Mouse (Mus musculus) adrenal gland, postnatal 25 days (tissue): ENCODE measurements around the gene Dnase1l1. TPM values are rescaled to one million over a fixed set of nuclear protein-coding genes. Genes with fewer than 3 reads are reported as not detected.

Experiments used
- DNase-seq: peaks from one replicate; pipeline ENCODE4 v3.0.0; 2021; ENCODE audit warnings: mixed read lengths
- long read RNA-seq: library from polyadenylated mRNA; stranded (forward); transcript quantifications from one replicate; pipeline ENCODE4 v2.0.0, GENCODE M21; 2021
- total RNA-seq: library from RNA; stranded (reverse); gene quantifications from 2 replicates; pipeline ENCODE4 v1.2.3, GENCODE M21; 2021

Dnase1l1 gene
- total RNA-seq = 17.8 and 20.3 TPM in 2 replicates
- long read RNA-seq, partial matches to known transcripts = 0 of 6 reads
- long read RNA-seq, other reads (novel, unspliced or antisense) = 3 of 6 reads

- peak; percentile 74 for DNase-seq
Observed at GRCm38 (mm10) chrX:74281732-74282394, at the start of gene Dnase1l1, which contains the start of gene Taz. Gene Dnase1l1, minus strand, starts transcription at chrX:74282337. Gene Taz, plus strand, starts transcription at chrX:74281912.

GRCm38 (mm10) chrX:74330166-74330930, 48.2 kb upstream of the Dnase1l1 start:
- no peak for DNase-seq

- DNase-seq = no peak
Observed at GRCm38 (mm10) chrX:74329215-74329671, 47.1 kb upstream of the Dnase1l1 start.

- DNase-seq = peak; percentile 75
Observed at GRCm38 (mm10) chrX:74328725-74329161, 46.6 kb upstream of the Dnase1l1 start, which contains the start of gene Plxna3. Gene Plxna3, plus strand, starts transcription at chrX:74329066.

GRCm38 (mm10) chrX:74312540-74313464, 30.7 kb upstream of the Dnase1l1 start, which contains the start of gene Fam50a:
Gene Fam50a, plus strand, starts transcription at chrX:74313033.
- DNase-seq = peak; percentile 85

GRCm38 (mm10) chrX:74304867-74305700, 22.9 kb upstream of the Dnase1l1 start, which contains the start of gene Gdi1:
Gene Gdi1, plus strand, starts transcription at chrX:74304998.
- peak; percentile 70 for DNase-seq

- no peak for DNase-seq
Observed at GRCm38 (mm10) chrX:74299721-74300120, 17.6 kb upstream of the Dnase1l1 start.

- no peak for DNase-seq
Observed at GRCm38 (mm10) chrX:74298348-74298747, 16.2 kb upstream of the Dnase1l1 start.

GRCm38 (mm10) chrX:74296538-74297448, 14.7 kb upstream of the Dnase1l1 start, which contains the start of gene Atp6ap1:
Gene Atp6ap1, plus strand, starts transcription at chrX:74297097.
- peak; percentile 90 for DNase-seq

GRCm38 (mm10) chrX:74293431-74293830, 11.3 kb upstream of the Dnase1l1 start:
- no peak for DNase-seq

GRCm38 (mm10) chrX:74283092-74283437, 928 bp upstream of the Dnase1l1 start:
- no peak for DNase-seq

- peak; percentile 81 for DNase-seq
Observed at GRCm38 (mm10) chrX:74282395-74283091, 406 bp upstream of the Dnase1l1 start.

GRCm38 (mm10) chrX:74281041-74281731, 951 bp downstream of the Dnase1l1 start:
- no peak for DNase-seq

- no peak for DNase-seq
Observed at GRCm38 (mm10) chrX:74277916-74278315, 4.2 kb downstream of the Dnase1l1 start.

GRCm38 (mm10) chrX:74273422-74274322, 8.5 kb downstream of the Dnase1l1 start:
- no peak for DNase-seq

GRCm38 (mm10) chrX:74270902-74271551, 11.1 kb downstream of the Dnase1l1 start:
- DNase-seq = no peak
